Mouse (Mus musculus) cerebellum, adult (tissue): Measurements from ENCODE around the gene Mllt10.

Experiments
- ATAC-seq: cut with Nextera tagmentation; 2 replicates; pipeline ENCODE4 v1.9.2; 2017; ENCODE audit warnings: mild to moderate bottlenecking, moderate library complexity, mixed read lengths; ENCODE audit not compliant: insufficient number of reproducible peaks, low FRiP score, low TSS enrichment

Gene Mllt10

GRCm38 (mm10) chr2:18180323-18180722, 125.3 kb downstream of the Mllt10 start:
- no peak for ATAC-seq

- ATAC-seq = no peak
These were observed 126.6 kb downstream of the Mllt10 start for GRCm38 (mm10) chr2:18181631-18182030.

GRCm38 (mm10) chr2:18183079-18183478, 128.0 kb downstream of the Mllt10 start:
- ATAC-seq = no peak

- no peak for ATAC-seq
These were observed 133.3 kb downstream of the Mllt10 start for GRCm38 (mm10) chr2:18188367-18188766.

- no peak for ATAC-seq
These were observed 140.2 kb downstream of the Mllt10 start for GRCm38 (mm10) chr2:18195285-18195684.

GRCm38 (mm10) chr2:18195691-18196396, 140.8 kb downstream of the Mllt10 start:
- no peak for ATAC-seq

- ATAC-seq = no peak
These were observed 146.9 kb downstream of the Mllt10 start for GRCm38 (mm10) chr2:18201820-18202462.

GRCm38 (mm10) chr2:18202923-18203322, 147.9 kb downstream of the Mllt10 start:
- ATAC-seq = no peak

GRCm38 (mm10) chr2:18205118-18205517, 150.1 kb downstream of the Mllt10 start:
- ATAC-seq = no peak

- no peak for ATAC-seq
These were observed 151.8 kb downstream of the Mllt10 start for GRCm38 (mm10) chr2:18206811-18207210.

- ATAC-seq = peak; percentile 45; the same call in 1 of the 2 replicates
These were observed 153.5 kb downstream of the Mllt10 start for GRCm38 (mm10) chr2:18208578-18208977.

GRCm38 (mm10) chr2:18209211-18209823, 154.3 kb downstream of the Mllt10 start:
- no peak; the same call in 1 of the 2 replicates for ATAC-seq

- no peak for ATAC-seq
These were observed 154.9 kb downstream of the Mllt10 start for GRCm38 (mm10) chr2:18209948-18210347.

- ATAC-seq = no peak
These were observed 159.0 kb downstream of the Mllt10 start for GRCm38 (mm10) chr2:18214031-18214430.

GRCm38 (mm10) chr2:18217867-18218266, 162.8 kb downstream of the Mllt10 start:
- ATAC-seq = peak; percentile 93

GRCm38 (mm10) chr2:18218500-18218899, 163.5 kb downstream of the Mllt10 start:
- ATAC-seq = peak; percentile 38

GRCm38 (mm10) chr2:18219136-18219535, 164.1 kb downstream of the Mllt10 start:
- ATAC-seq = peak; percentile 32

- no peak for ATAC-seq
These were observed 164.5 kb downstream of the Mllt10 start for GRCm38 (mm10) chr2:18219569-18219968.

- no peak for ATAC-seq
These were observed 173.5 kb downstream of the Mllt10 start for GRCm38 (mm10) chr2:18228486-18229062.

- ATAC-seq = no peak
These were observed 174.2 kb downstream of the Mllt10 start for GRCm38 (mm10) chr2:18229279-18229678.

- no peak for ATAC-seq
These were observed 176.1 kb downstream of the Mllt10 start for GRCm38 (mm10) chr2:18231143-18231542.
